Mouse (Mus musculus) testis, adult 2 months (tissue): ENCODE data around the gene Adamtsl1.

Experiments
- CTCF ChIP-seq: fragments of 200-500 bp; IDR thresholded peaks from 2 replicates; pipeline ENCODE4 v1.5.1; 2012; ENCODE audit warnings: low read depth, mild to moderate bottlenecking, inconsistent platforms, low read length, moderate library complexity; ENCODE audit not compliant: control insufficient read depth, insufficient read depth, insufficient replicate concordance
- POLR2A ChIP-seq: fragments of 200-500 bp; IDR thresholded peaks from 2 replicates; pipeline ENCODE4 v1.6.1; 2012; ENCODE audit warnings: low read depth, mild to moderate bottlenecking, inconsistent platforms, low read length, moderate library complexity; ENCODE audit not compliant: control insufficient read depth

DNA sequence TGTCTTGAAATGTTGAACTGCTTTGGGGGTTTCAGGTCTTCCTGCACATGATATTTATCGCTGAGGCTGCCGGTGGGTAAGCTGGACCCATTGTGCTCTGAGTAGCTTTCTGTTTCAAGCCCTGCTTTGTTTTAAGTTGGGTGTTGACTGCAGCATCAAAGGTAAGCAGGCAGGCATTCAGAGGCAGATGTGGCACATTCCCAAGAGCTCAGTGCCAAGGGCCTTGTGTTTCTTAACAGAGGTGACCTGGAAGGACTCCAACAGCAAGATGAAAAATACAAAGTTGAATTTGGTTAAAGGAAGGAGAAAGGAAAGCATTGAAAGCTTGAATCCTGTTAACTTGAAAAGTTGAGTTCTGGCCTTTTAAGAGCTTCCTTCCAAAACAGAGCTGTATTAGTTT, 402.1 kb downstream of the Adamtsl1 start:
- no peak for TF ChIP-seq POLR2A
- no peak for TF ChIP-seq CTCF
